Mouse (Mus musculus) brain, embryonic 14.5 days (tissue): ENCODE results near the gene Fam71b. TPM values are rescaled to one million over a fixed set of nuclear protein-coding genes. Genes with fewer than 3 reads are reported as not detected.

Experiments
- DNase-seq: peaks from one replicate; pipeline ENCODE4 v3.0.0-alpha.2; 2011; ENCODE audit warnings: low read depth
- CTCF ChIP-seq: fragments of 200-500 bp; IDR thresholded peaks from 2 replicates; pipeline ENCODE4 v1.5.1; 2012; ENCODE audit warnings: inconsistent platforms, mild to moderate bottlenecking, moderate library complexity, borderline replicate concordance; ENCODE audit not compliant: insufficient read depth, insufficient read length; ENCODE audit errors: extremely low read depth
- POLR2A ChIP-seq: fragments of 200-500 bp; IDR thresholded peaks from 2 replicates; pipeline ENCODE4 v1.6.1; 2012; ENCODE audit warnings: mild to moderate bottlenecking, inconsistent platforms, borderline replicate concordance; ENCODE audit not compliant: poor library complexity, insufficient read depth, insufficient read length, severe bottlenecking; ENCODE audit errors: extremely low read depth
- polyA plus RNA-seq: library from polyadenylated mRNA; depleted of rRNA; stranded (reverse); fragments of >200 nt; gene quantifications from 2 replicates; pipeline ENCODE4 v1.2.3, GENCODE M21; 2012; rRNA removed

Gene Fam71b
- polyA plus RNA-seq, 1 experiment = not detected

DNA sequence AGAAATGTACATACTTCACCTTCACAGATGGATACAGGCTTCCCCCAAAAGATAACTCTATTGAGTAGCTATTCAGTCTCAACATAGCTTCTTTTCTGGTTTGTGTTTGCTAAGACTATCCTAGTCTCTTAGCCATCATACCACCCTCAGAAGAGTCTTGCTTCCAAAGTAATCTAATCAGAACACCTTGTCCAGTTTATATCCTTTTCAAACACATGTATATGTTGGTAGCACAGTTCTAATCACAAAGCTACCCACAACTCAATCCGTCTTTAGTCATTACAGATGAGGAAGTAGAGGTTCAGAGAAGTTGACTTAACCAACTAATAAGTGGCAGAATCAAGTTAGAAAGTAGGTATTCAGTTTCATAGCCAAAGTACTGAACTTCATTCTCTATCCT, 45.4 kb downstream of the Fam71b start:
- TF ChIP-seq POLR2A (no peak), CTCF (no peak)
- no peak for DNase-seq

DNA sequence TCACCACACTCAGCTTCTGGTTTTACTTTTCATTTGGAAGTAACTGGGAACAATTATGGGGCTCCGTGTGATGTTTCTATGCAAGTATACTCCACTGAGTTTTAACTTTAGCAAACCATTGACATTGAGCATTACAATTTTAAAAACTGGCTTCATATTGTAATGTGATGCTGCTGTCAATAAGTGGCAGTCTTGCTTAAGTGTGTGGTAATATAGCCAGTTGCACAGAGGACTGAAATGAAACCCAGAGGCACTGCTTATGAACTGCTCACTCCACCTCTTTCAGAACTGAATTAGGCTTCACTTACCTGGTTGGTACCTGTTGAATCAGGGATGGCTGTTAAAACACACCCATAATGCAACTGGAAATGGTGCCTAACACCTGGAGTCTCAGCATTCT, 46.8 kb downstream of the Fam71b start:
- TF ChIP-seq CTCF (no peak), POLR2A (no peak)
- DNase-seq = no peak

- TF ChIP-seq CTCF (no peak), POLR2A (no peak)
- no peak for DNase-seq
Observed at GRCm38 (mm10) chr11:46443979-46444378, 47.6 kb downstream of the Fam71b start.

- DNase-seq = no peak
- TF ChIP-seq POLR2A (no peak), CTCF (no peak)
Observed at GRCm38 (mm10) chr11:46446150-46446549, 49.8 kb downstream of the Fam71b start.

- no peak for DNase-seq
- TF ChIP-seq POLR2A (no peak), CTCF (no peak)
Observed at GRCm38 (mm10) chr11:46447644-46448484, 51.5 kb downstream of the Fam71b start.

- TF ChIP-seq CTCF = no peak
- DNase-seq = no peak
Observed at GRCm38 (mm10) chr11:46449461-46450080, 53.2 kb downstream of the Fam71b start.

- TF ChIP-seq POLR2A = no peak
- TF ChIP-seq CTCF = no peak
- DNase-seq = no peak
Observed at GRCm38 (mm10) chr11:46454453-46455045, 58.2 kb downstream of the Fam71b start, which contains the start of gene Havcr2. Gene Havcr2 (plus strand): TSS chr11:46454935.

Other genes with a start within 250 kb of the Fam71b start
- 0.59 and 0.83 TPM in 2 replicates for gene Nipal4, start 230.1 kb upstream of the Fam71b start, polyA plus RNA-seq
- gene Fndc9, start 161.0 kb upstream of the Fam71b start, polyA plus RNA-seq = 1.3 and 2.6 TPM in 2 replicates
- gene Cyfip2, start 83.7 kb upstream of the Fam71b start, polyA plus RNA-seq = 35.9 and 75.9 TPM in 2 replicates
- gene Itk, start 7.0 kb upstream of the Fam71b start, polyA plus RNA-seq = 0.04 and 0.05 TPM in 2 replicates
- gene Med7, start 40.4 kb downstream of the Fam71b start, polyA plus RNA-seq = 37.1 and 45.2 TPM in 2 replicates
- 0.10 and 0.19 TPM in 2 replicates for gene Havcr2, start 58.4 kb downstream of the Fam71b start, polyA plus RNA-seq
- not detected in 2 replicates for gene Gm12169, start 127.7 kb downstream of the Fam71b start, polyA plus RNA-seq
- 0.03 TPM in 1 of 2 replicates, not detected in the other for gene BC053393, start 175.0 kb downstream of the Fam71b start, polyA plus RNA-seq
- gene Dppa1, start 232.7 kb downstream of the Fam71b start, polyA plus RNA-seq = not detected in 2 replicates